Mouse (Mus musculus) stomach, postnatal 0 days (tissue): ENCODE measurements around the gene Trmt10a.

Experiments used
- CTCF ChIP-seq: IDR thresholded peaks from 2 replicates; pipeline ENCODE4 v1.5.1; 2016; ENCODE audit warnings: antibody characterized with exemption, low read depth, mild to moderate bottlenecking, moderate library complexity
- EP300 ChIP-seq: optimal IDR thresholded peaks from 2 replicates; pipeline ENCODE3; 2016; ENCODE audit warnings: antibody characterized with exemption

DNA sequence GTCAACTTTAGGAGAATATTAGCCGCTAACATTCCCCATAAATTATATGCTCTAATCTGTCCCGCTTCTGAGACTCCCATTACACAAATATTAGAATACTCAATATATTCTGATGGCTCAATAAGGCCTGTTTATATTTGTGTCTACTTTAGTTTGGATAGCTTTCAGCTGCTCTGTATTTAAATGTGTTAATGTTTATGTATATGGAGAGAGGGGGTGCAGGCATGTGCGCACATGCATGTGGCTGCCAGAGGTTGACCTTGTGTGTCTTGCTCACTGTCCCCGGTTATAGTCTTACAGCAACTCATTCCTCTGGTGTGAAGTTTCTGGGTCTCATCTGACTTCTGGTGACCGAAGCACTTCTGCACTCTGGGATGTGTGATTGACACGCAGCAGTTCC lies 32.3 kb downstream of the Trmt10a start:
- no peak for TF ChIP-seq CTCF
- TF ChIP-seq EP300 = no peak
